Mouse (Mus musculus): ENCODE data around the gene Ppib.

Gene Ppib

GRCm38 (mm10) chr9:66059583-66060307 is at the start of gene Ppib:
Gene Ppib, plus strand, starts transcription at chr9:66060222.
- DNase-seq (ENCODE audit: low read depth, low spot score) = peak; percentile 97

GRCm38 (mm10) chr9:66020601-66021000 is 39.4 kb upstream of the Ppib start:
- DNase-seq (ENCODE audit: low read depth, low spot score) = no peak

- DNase-seq (ENCODE audit: low read depth, low spot score) = no peak
These were observed 21.9 kb upstream of the Ppib start for GRCm38 (mm10) chr9:66038082-66038481.

- DNase-seq (ENCODE audit: low read depth, low spot score) = no peak
These were observed 21.4 kb upstream of the Ppib start for GRCm38 (mm10) chr9:66038581-66038980.

- DNase-seq (ENCODE audit: low read depth, low spot score) = no peak
These were observed 20.7 kb upstream of the Ppib start for GRCm38 (mm10) chr9:66039290-66039689.

DNA sequence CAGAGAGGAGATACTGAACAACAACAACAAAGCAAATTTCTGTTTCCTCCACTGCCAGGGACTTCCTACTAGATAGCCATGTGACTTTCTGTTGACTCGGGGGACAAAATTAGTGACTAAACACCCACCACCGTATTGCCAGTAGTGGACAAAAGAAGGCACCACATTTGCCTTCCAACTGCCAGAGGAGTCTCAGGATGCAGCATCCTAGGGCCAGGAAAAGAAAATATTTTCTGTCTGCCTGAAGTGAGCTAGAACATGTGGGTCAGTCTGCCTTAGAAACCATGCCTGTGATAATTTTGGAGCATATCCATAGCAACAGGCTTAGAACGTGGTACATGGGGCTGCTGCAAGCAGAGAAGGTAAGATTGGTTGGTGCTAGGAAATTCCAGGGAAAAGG is 19.2 kb upstream of the Ppib start:
- DNase-seq (ENCODE audit: low read depth, low spot score) = no peak

DNA sequence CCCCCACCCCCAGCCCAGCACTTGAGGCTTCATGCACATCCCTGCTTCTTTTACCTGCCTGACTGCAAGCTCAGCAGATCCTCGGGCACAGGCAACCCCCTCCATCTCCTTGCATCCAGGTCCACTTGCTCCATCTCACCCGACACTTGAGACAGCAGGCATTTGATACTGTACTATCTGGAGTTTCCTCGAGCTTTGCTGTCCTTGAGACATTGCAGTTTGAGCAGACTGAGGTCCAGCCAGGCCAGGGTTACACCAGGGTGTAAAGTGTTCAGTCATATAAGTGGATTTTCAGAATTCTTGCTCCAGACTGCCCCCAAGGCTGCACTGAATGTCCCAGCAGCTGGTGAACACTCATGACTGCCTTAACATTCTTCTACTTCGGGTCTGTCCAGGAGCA is 17.7 kb upstream of the Ppib start:
- no peak for DNase-seq (ENCODE audit: low read depth, low spot score)

- DNase-seq (ENCODE audit: low read depth, low spot score) = no peak
These were observed 16.8 kb upstream of the Ppib start for GRCm38 (mm10) chr9:66043241-66043640.

DNA sequence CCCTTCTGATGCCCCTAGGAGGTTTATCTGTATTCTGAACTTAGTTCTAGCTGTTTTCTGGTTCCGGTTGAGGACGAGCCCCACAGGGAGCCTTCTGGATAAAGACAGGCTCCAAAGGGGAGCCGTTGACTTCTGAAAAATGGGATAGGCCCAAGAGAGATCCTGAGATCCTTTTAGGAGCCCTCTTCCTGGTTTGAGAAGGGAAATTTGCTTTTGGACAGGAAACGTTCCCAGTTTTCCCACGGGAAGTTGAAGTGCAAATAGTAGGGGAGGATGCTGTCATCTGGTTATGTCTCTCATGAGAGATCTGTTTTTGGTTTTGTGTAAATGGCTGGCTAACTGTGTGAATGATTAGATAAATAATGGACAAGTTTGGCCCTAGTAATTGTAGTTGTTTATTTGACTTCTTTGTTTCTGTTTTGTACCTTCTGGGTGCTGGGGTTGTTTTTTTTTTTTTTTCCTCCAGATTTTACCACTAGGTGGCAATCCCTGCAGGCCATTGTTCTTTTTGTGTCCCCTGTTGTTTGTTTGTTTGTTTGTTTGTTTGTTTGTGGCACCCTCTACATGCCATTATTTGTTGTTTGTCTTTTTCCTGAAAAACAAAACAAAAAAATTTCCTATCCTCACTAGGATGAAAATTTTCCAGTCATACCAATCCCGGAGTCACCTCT is 10.0 kb upstream of the Ppib start:
- no peak for DNase-seq (ENCODE audit: low read depth, low spot score)

GRCm38 (mm10) chr9:66051493-66051892 is 8.5 kb upstream of the Ppib start:
- DNase-seq (ENCODE audit: low read depth, low spot score) = no peak

DNA sequence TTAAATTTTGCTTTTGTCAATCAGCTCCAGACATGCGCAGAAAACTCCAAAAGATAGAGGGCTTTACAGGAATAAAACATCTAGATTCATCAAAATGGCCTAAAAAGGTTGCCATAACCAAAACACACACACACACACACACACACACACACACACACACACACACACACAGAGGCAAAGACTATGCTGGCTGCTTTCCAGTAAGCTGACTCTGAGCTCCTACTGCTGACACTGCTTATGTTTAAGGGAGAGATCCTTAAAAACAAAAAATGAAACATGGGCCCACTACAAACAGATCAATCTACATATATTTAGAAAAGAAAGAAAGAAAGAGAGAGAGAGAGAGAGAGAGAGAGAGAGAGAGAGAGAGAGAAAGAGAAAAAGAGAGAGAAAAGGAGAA is 7.3 kb upstream of the Ppib start:
- DNase-seq (ENCODE audit: low read depth, low spot score) = no peak

GRCm38 (mm10) chr9:66053620-66054019 is 6.4 kb upstream of the Ppib start:
- no peak for DNase-seq (ENCODE audit: low read depth, low spot score)

- no peak for DNase-seq (ENCODE audit: low read depth, low spot score)
These were observed 256 bp downstream of the Ppib start for GRCm38 (mm10) chr9:66060308-66060647.

DNA sequence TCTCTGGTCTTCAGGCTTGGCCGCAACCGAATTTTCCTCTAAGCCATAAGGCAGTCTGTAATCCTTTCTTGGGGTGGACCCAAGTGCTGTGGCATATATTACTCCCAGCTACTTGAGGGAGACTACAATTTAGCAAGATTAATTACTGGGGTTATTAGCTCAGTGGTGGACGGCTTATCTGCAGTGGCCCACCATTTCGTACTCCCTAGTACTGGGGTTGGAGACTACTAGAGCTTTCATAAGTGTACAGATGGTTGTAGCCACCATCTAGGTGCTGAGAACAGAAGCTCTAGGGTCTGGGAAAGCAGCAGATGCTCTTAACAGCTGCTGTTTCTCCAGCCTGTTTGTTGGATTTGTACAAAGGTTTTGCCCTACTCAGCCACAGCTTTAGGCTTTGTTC is 964 bp downstream of the Ppib start:
- DNase-seq (ENCODE audit: low read depth, low spot score) = no peak

DNA sequence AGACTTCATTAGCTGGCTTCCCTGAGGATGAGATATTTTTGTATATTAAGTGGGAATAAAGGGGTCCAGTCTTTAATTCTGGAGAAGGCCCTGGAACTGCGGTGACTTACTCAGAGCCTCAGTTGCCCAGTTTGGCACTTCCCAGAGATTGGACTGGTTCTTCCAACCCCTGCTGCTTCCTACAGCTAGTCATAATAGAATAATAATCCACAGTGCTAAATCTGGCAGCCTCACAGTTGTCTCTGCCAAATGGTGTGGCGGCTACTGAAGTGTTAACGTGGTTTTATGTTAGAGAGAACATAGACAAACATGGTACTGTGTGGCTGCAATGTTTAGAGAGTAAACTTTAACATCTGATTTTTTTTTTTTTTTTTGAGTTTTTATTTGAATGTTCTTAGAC is 1.6 kb downstream of the Ppib start:
- no peak for DNase-seq (ENCODE audit: low read depth, low spot score)

- DNase-seq (ENCODE audit: low read depth, low spot score) = no peak
These were observed 3.4 kb downstream of the Ppib start for GRCm38 (mm10) chr9:66063446-66063845.

- DNase-seq (ENCODE audit: low read depth, low spot score) = no peak
These were observed 4.3 kb downstream of the Ppib start for GRCm38 (mm10) chr9:66064316-66064715.

- DNase-seq (ENCODE audit: low read depth, low spot score) = no peak
These were observed 6.8 kb downstream of the Ppib start for GRCm38 (mm10) chr9:66066791-66067190.

DNA sequence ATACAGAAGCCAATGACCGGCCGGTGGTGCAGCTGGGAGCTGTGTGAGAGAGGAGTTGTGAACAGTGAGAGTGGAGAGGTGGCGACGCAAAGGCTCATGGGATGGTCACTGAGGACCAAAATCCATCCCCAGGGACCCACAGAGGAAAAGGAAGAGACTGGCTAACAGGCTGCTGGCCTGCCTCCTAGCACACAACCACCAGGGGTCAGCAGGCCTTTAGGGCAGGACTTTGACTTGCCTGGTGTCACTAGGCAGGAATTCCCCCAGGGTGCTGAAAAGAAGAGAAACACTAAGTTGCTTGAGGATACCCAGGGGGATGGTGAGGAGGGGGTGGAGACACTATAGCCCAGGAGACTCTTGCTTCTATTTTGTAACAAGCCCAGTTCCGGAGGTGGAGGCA is 7.5 kb downstream of the Ppib start:
- no peak for DNase-seq (ENCODE audit: low read depth, low spot score)

DNA sequence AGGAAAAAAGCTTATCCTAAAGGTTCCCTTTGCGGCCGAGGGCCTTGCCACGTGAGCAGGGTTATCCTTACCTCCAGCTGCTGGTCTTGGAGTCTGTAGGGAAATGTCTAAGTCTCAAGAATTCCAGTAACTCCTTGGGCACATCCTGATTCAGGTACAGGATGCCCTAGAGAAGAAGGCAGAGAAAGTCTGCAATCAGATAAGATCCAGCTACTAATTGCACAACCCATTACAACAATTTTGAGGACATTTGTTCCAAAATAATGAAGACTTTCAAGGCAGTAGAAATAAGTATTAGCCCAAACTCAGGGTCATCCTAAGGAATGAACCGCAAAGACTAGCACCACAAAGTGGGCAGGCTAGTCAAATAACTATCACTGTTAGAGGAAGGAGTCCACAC is 8.0 kb downstream of the Ppib start:
- no peak for DNase-seq (ENCODE audit: low read depth, low spot score)

- no peak for DNase-seq (ENCODE audit: low read depth, low spot score)
These were observed 9.0 kb downstream of the Ppib start for GRCm38 (mm10) chr9:66068971-66069391.

DNA sequence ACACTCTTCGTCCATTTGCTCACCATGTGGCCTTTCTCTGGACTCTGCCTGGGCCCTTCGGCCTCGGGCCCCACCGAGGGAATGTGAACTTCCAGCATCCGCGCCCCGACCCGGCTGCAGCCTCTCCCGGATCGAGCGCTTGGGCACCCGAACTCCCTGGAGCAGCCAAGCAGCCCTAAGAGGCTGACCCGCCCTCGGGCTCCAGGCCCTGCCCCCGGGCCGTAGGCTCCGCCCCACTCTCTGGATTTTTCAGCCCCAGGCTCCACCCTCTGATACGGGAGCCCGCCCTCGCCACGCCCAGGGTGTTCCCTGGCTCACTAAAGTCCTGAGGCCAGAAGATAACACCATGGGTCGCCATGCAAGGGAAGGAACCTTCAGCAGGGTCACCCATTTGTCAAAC is 9.6 kb downstream of the Ppib start, which contains the start of gene Snx22:
Snx22 (minus strand) TSS at position 137 of the 400 bp plus-strand sequence.
- peak; percentile 74 for DNase-seq (ENCODE audit: low read depth, low spot score)

DNA sequence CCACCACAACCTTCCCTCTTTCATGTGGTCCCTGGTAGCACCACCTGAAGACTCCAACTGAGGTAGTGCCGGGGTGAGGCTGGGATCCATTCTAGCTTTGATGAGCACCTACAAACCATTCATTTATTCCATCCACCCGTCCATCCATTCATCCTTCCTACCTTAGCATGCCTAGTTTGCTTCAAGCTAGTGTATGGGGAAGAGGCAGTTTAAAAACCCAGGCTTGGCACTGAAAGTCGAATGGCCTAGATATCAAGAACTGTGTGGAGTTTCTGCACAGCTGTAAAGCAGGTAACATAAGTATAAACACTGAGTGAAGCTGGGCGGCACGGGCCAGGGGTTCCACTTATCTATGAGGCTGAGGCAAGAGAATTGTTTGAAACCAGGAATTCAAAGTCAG is 10.1 kb downstream of the Ppib start:
- no peak for DNase-seq (ENCODE audit: low read depth, low spot score)

All from forelimb bud, embryonic 11.5 days (tissue).